Mouse (Mus musculus) layer of hippocampus, adult 2 months (tissue): ENCODE measurements around the gene Sync. TPM values are rescaled to one million over a fixed set of nuclear protein-coding genes. Genes with fewer than 3 reads are reported as not detected.
A peak's percentile ranks its signal among the peaks of the same experiment; 100 is the strongest.

Experiments
- DNase-seq, 2 experiments: peaks; one replicate each; pipeline ENCODE4 v3.0.0; 2022; ENCODE audit warnings: low spot score in 2 of 2
- H3K27ac ChIP-seq: fragments of 200-600 bp; 2 replicates; pipeline ENCODE4 v1.8.1; 2022
- H3K4me3 ChIP-seq: fragments of 200-600 bp; 2 replicates; pipeline ENCODE4 v1.8.1; 2022; ENCODE audit warnings: mild to moderate bottlenecking
- CTCF ChIP-seq: fragments of 200-600 bp; conservative IDR thresholded peaks from 2 replicates; pipeline ENCODE4 v1.8.1; 2022; ENCODE audit warnings: antibody characterized with exemption, mild to moderate bottlenecking, moderate library complexity
- total RNA-seq, 2 experiments: library from RNA; stranded (reverse); gene quantifications; 2 replicates each; pipeline ENCODE4 v1.2.3; 2021

The Sync gene
- total RNA-seq, 2 experiments from 2014 or later = 0.98 to 1.1 TPM

DNA sequence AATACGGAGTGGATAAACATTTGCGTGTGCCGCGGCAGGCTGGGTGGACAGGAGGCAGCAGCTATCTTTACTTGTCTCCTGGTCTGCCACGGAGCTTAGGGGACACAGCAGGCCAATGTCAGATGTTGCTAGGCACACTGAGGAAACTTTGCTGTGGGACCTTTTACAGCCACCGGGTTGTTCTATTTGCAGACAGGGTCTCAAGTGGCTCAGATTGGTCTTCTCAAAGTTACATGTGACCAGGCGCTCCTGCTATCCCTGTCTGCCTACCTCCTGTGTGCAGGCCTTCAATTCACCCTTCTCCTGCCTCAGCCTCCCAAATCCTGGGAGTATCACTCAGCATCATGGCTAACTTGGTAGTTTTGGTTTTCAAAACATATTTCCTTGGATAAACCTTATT, 8.6 kb downstream of the Sync start:
- no peak overlapping the region for H3K4me3 ChIP-seq
- no peak overlapping the region for H3K27ac ChIP-seq
- TF ChIP-seq CTCF = no peak
- no peak for DNase-seq

DNA sequence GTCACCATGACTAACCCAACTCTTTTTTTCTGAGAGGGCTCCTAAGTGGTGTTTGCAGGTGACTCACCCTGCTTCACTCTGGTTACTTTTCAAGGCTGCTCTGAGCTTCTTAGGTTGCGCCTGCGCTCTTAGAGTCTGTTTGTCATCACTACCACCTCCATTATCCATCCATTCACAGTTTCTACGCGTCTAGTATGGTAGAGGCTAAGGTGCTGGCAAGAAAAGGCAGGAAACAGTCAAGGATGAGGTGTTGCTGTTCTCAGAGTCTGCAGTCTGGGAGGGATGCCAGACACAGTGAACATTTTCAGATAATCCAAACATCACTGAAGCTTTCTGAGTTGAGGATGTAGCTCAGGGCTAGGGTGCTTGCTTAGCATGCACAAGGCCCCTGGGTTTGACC, 10.3 kb downstream of the Sync start:
- Histone ChIP-seq H3K4me3 (no peak overlapping the region), H3K27ac (no peak overlapping the region)
- DNase-seq = peak in 1 of 2 experiments; percentile 15
- no peak for TF ChIP-seq CTCF

GRCm38 (mm10) chr4:129299121-129299520, 11.7 kb downstream of the Sync start:
- no peak for TF ChIP-seq CTCF
- no peak overlapping the region for H3K27ac ChIP-seq
- DNase-seq = no peak
- H3K4me3 ChIP-seq = no peak overlapping the region

GRCm38 (mm10) chr4:129303401-129303800, 16.0 kb downstream of the Sync start:
- no peak overlapping the region for H3K27ac ChIP-seq
- H3K4me3 ChIP-seq = no peak overlapping the region
- TF ChIP-seq CTCF = no peak
- no peak for DNase-seq

GRCm38 (mm10) chr4:129303816-129304215, 16.4 kb downstream of the Sync start:
- DNase-seq = no peak
- Histone ChIP-seq H3K4me3 (no peak overlapping the region), H3K27ac (no peak overlapping the region)
- TF ChIP-seq CTCF = no peak

- DNase-seq = no peak
- Histone ChIP-seq H3K27ac (no peak overlapping the region), H3K4me3 (no peak overlapping the region)
- TF ChIP-seq CTCF = no peak
Measured at GRCm38 (mm10) chr4:129304306-129304705, 16.9 kb downstream of the Sync start.

DNA sequence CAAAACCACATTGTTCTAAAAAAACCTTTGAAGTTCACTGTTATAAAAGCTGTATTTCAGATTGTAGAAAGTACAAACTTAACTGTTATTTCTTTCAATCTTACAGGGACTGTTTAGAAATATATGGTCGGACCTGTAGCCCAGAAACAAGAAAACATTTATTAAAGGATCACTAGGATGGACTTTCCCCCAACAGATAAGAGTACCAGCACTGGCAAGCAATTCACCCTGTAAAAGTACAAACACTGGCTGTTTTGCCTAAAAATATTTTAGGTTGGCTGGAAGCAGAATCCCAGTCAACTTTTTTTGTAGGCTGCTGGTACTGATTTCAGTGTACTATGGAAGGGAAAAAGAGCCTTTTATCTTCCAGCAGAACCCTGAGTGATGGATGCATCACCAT, 20.5 kb downstream of the Sync start:
- Histone ChIP-seq H3K4me3 (no peak overlapping the region), H3K27ac (no peak overlapping the region)
- DNase-seq = no peak
- TF ChIP-seq CTCF = no peak

DNA sequence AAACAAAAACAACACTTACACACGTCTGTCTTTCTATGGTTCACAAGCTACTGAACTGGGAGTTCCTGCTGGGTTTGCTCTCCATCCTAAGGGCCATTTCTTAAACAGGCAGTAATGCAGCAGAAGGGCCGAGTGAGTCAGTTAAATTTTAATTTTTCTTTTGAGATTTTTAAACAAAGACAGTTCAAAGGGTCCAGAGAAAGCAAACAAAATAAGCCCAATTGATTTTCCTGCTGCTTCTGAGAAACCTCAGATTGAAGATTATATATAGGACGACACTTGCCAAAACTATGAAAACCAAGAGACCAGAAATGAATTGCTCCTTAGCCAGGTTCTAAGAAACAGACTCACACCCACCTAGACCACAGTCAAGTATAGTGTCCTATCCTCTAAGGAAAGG, 26.5 kb downstream of the Sync start:
- Histone ChIP-seq H3K27ac (no peak overlapping the region), H3K4me3 (no peak overlapping the region)
- no peak for TF ChIP-seq CTCF
- DNase-seq = no peak

DNA sequence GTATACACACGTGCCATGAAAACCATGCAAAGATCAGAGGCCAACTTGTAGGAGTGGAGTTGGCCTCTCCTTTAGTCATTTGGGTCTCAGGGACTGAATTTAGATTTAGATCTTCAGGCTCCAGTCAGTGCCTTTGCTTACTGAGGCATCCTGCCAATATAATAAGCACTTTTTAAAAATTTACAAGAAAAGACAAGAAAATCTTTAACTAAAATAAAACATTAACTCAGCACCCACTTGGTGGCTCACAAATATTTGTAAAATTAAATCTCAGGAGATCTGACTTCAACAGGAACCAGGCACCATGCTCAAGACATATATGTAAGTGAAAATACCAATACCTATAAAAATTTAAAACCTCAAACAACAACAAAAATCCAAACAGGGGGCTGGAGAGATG, 33.5 kb downstream of the Sync start:
- DNase-seq = no peak
- Histone ChIP-seq H3K27ac (no peak overlapping the region), H3K4me3 (no peak overlapping the region)
- no peak for TF ChIP-seq CTCF

- Histone ChIP-seq H3K27ac (no peak overlapping the region), H3K4me3 (no peak overlapping the region)
- no peak for DNase-seq
- no peak for TF ChIP-seq CTCF
Measured at GRCm38 (mm10) chr4:129322042-129322441, 34.6 kb downstream of the Sync start.

GRCm38 (mm10) chr4:129323491-129323890, 36.1 kb downstream of the Sync start:
- H3K4me3 ChIP-seq = no peak overlapping the region
- H3K27ac ChIP-seq = no peak overlapping the region
- DNase-seq = no peak
- TF ChIP-seq CTCF = no peak

- TF ChIP-seq CTCF = no peak
- peak in 1 of 2 experiments; percentile 23 for DNase-seq
- H3K27ac ChIP-seq = peak overlapping the region; percentile 58; the same call in 1 of the 2 replicates
Measured at GRCm38 (mm10) chr4:129324756-129325155, 37.3 kb downstream of the Sync start.

DNA sequence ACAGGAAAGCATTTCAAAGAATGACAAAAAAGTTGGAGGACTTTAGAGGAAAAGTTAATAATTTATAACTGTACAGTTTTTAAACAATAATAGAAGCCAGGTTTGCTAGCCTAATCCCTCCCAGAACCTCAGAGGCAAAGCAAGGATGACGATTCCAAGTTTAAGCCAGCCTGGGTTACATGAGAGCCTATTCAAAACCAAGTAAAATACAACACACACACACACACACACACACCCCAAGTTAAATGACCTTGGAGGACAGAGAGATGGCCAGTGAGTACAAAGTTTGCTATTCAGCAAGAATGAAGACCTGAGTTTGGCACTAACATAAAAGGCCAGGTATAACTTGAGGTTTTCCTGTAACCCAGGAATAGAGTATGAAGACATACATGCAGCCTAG, 38.8 kb downstream of the Sync start:
- no peak for DNase-seq
- Histone ChIP-seq H3K27ac (no peak overlapping the region), H3K4me3 (no peak overlapping the region)
- no peak for TF ChIP-seq CTCF

More at GRCm38 (mm10) chr4:129324756-129325155, 37.3 kb downstream of the Sync start:
- H3K4me3 ChIP-seq = no peak overlapping the region

DNA sequence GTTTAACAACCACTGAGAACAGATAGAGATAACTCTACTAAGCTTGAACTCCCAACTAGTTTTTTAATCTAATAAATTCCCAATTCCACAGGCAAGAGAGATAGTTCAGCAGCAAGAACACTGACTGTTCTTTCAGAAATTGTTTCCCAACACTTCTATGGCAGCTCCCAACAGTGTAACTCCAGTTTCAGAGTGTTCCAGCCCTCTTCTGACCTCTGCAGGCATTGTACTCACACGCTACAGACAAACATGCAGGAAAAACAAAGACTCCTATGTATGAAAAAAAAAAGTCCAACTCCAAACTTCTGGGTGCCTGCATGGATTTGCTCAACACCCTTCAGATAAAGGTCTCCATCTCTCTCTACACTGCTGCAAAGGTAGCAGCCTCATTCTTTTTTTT, 45.4 kb downstream of the Sync start:
- no peak; the same call in 1 of the 2 replicates for TF ChIP-seq CTCF
- Histone ChIP-seq H3K4me3 (peak overlapping the region; percentile 98; the same call in 1 of the 2 replicates), H3K27ac (no peak overlapping the region)
- DNase-seq = no peak

DNA sequence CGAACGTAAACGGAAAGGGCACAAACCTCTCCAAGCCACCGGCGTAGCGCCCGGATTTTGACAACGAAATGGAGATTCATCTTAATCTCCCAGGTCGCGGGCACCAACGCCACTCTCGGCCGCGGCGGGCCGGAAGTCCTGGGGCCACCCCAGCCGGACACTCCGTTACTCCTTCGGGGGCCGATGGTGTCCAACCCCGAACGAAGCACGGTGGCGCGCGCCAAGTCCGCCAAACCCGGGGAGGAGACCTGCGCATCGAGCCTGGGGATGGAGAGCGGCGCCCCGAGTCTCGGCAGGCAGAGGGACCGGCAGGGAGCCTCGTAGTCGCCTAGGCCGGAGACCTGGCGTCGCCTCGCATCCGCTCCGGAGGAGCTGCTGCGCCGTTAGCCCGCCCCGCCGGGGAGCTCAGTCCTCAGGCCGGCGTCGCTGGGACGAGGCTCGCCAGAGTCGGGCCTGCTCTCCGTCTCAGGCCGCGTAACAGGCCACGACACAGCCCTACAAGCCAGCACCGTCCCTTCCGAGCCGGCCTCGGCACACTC, 47.3 kb downstream of the Sync start:
- Histone ChIP-seq H3K27ac (peak overlapping the region; percentile 96), H3K4me3 (peak overlapping the region; percentile 98)
- no peak for DNase-seq
- no peak for TF ChIP-seq CTCF
